Mouse (Mus musculus) CD4-positive, CD25-positive, alpha-beta regulatory T cell, adult 9 weeks (primary cell): ENCODE measurements around the gene Gjb3. TPM values are rescaled to one million over a fixed set of nuclear protein-coding genes. Genes with fewer than 3 reads are reported as not detected.

Experiments used
- polyA plus RNA-seq: library from polyadenylated mRNA; unstranded; fragments of 100-300 nt; shearing (Covaris generic); gene quantifications from one replicate; pipeline ENCODE4 v1.2.1, GENCODE M21; 2017

Gjb3 gene
- polyA plus RNA-seq = not detected

DNA sequence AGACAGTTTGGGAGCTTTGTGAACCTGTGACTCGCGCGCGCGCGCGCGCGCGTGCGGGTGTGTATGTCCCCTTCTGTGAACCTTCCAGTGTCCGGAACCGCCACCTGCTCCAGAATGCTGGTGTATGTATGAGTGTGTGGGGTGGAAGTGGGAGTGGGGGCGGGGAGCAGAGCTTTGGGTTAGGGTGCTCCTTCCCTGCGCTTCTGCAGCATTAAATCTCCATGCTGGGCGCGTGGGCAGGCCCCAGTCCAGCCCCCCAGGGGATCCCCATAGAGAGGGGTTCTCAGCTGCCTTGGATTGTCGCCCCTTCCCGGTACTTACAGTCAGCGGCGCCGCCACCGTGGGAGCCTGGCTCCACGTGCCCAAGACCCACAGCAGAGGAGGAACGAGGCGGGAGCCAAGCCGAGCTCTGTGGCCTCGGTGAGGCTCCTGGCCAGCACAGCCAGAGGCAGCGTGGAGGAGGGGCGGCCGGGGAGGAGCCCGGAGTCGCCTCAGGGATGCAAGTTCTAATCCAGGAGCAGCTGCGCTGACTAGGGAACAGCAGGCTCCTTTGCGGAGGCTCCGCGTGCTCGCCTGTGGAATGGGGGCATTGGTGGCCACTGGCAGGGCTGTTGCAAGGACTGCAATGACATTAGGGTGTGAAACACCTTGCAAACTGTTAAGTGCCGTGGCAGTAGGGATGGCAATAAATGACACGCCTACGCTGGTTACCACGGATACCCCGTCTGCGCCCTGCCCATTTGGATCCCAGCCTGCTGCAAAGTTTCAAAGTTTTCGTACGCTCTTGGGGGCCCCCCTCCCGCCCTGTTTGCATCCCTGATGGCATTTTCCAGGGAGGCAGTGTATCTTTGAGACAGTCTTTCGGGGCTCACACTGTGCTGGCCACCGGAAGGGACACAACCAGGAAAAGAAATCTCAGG, at the start of gene Gjb3:
Gene Gjb3 (minus strand): TSS at position 664 of the 920 bp plus-strand sequence.

DNA sequence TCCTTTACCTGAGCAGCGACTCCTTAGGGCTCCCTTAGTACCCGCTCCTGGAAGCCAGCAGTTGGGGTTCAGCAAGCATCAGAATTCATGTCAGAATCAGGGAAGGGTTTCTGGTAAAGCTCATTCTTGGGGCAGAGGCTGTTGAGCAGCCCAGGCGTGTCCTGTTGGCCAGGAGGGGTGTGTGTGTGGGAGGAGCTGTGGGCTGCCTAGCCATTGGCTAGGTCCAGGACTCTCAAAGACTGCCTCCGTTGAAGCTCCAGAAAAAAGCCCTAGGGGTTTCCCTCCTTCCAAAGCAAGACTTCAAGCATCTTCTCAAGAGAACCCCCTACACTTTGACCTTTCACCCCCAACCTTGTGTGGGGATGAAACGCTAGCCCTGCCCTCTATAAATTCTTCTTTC, 27.4 kb upstream of the Gjb3 start, which contains the start of gene Gjb5:
Gene Gjb5 (minus strand): TSS at position 164 of the 400 bp plus-strand sequence.

GRCm38 (mm10) chr4:127353951-127354438, 23.4 kb upstream of the Gjb3 start, which contains the start of gene Gjb4:
Gene Gjb4 (minus strand): TSS chr4:127354081.

GRCm38 (mm10) chr4:127313861-127314260, 16.8 kb downstream of the Gjb3 start, which contains the start of gene Gja4:
Gene Gja4 (minus strand): TSS chr4:127314039.

Other genes with a start within 250 kb of the Gjb3 start
- 27.9 TPM for gene Tmem35b, start 207.2 kb downstream of the Gjb3 start, polyA plus RNA-seq
- gene Dlgap3, start 161.6 kb downstream of the Gjb3 start, polyA plus RNA-seq = 0.22 TPM
- 59.6 TPM for gene Smim12, start 87.1 kb downstream of the Gjb3 start, polyA plus RNA-seq
- gene Gja4, start 16.8 kb downstream of the Gjb3 start, polyA plus RNA-seq = not detected
- gene Gjb4, start 23.2 kb upstream of the Gjb3 start, polyA plus RNA-seq = not detected
- not detected for gene Gjb5, start 27.3 kb upstream of the Gjb3 start, polyA plus RNA-seq